Mouse (Mus musculus) cerebellum, adult 9-10 months (tissue): ENCODE results near the gene Vmn1r69.

Source experiments
- DNase-seq: peaks from one replicate; pipeline ENCODE4 v3.0.0; 2022

The Vmn1r69 gene

DNA sequence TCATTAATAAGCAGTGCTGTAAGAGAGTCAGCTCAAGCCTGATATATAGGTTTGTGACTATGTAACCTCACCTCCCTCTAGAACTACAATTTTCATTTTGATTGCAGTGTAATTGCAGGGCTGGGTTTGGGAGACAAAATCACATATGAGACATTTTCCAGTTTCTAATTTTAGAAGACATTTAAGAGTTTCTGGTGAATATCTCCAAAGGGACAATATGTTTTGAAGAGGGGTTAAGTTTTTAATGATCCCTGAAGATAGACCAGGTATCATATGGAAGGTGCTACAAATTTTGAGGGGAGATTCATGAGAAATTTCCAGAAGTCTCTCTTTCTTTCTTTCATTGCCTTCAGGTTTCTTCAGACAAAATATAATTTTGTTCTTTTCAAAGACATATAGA, at the start of gene Vmn1r69:
Vmn1r69 (minus strand) TSS at position 101 of the 400 bp plus-strand sequence.
- DNase-seq = no peak

GRCm38 (mm10) chr7:10631232-10631631, 17.8 kb upstream of the Vmn1r69 start, which contains the start of gene Vmn1r70:
Gene Vmn1r70, plus strand, starts transcription at chr7:10631532.
- DNase-seq = no peak

GRCm38 (mm10) chr7:10558385-10558784, 55.1 kb downstream of the Vmn1r69 start, which contains the start of gene Vmn1r68:
Gene Vmn1r68, minus strand, starts transcription at chr7:10558485.
- DNase-seq = no peak
